ENCODE assay signal across 1 mouse cellular context in the genomic region with DNA sequence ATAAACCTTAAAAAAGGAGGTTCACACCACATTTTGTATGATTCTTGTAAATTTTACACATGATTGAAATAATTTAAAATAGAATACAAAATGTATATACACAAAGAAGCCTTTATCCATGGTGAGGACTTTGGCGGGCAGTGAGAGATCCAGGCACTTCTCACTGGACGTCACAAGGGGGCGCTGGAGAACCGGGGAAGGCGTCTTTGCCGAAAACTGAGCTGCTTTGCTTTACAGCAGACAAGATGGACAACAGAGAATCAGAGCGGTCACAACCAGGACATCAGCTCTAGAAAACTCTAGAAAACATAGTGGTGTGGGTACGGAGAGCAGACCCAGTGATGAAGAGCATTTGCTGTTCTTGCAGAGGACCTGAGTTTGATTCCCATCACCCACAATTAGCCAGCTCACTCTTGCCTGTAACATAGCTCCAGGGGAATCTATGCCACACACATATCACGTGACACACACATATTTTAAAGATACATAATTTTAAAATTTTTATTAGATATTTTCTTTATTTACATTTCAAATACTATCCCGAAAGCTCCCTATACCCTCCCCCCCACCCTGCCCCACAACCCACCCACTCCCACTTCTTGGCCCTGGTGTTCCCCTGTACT.
TF ChIP-seq lines count a peak whose summit lies in the region.

No protein-coding gene starts in this region.

TF ChIP-seq in CH12.LX, 34 proteins besides CTCF, POLR2A, EP300 and RAD21 (continued from another document):
- TF ChIP-seq ZKSCAN1 (IDR thresholded peaks at IDR 0.05; ENCODE audit: borderline replicate concordance, low read depth, low read length) (no peak), MAZ (IDR thresholded peaks at IDR 0.05; ENCODE audit: low read depth, low read length) (no peak), POLR2AphosphoS2 (IDR thresholded peaks at IDR 0.05; ENCODE audit: low read depth, low read length) (no peak), USF2 (conservative IDR thresholded peaks at IDR 0.05; ENCODE audit: low read depth, low read length) (peak; percentile 46; the same call in 1 of the 2 replicates), NELFE (IDR thresholded peaks at IDR 0.05; ENCODE audit: low read depth, low read length) (peak; percentile 35; the same call in 1 of the 2 replicates), IRF4 (IDR thresholded peaks at IDR 0.05; ENCODE audit: low read depth, low read length) (peak; percentile 36; the same call in 1 of the 2 replicates)
